Mouse (Mus musculus): ENCODE data around the gene Art2b. TPM values are rescaled to one million over a fixed set of nuclear protein-coding genes. Genes with fewer than 3 reads are reported as not detected.
"Not testable (repeated sequence)": the region's sequence is repeated elsewhere in the genome, so short reads cannot be mapped to it uniquely, and the experiment has no call there.

The Art2b gene
- 0.47 and 0.55 TPM in 2 replicates for polyA plus RNA-seq (2015; fragmentation: Nextera tagmentation; extraction: Ambion mirVana)

DNA sequence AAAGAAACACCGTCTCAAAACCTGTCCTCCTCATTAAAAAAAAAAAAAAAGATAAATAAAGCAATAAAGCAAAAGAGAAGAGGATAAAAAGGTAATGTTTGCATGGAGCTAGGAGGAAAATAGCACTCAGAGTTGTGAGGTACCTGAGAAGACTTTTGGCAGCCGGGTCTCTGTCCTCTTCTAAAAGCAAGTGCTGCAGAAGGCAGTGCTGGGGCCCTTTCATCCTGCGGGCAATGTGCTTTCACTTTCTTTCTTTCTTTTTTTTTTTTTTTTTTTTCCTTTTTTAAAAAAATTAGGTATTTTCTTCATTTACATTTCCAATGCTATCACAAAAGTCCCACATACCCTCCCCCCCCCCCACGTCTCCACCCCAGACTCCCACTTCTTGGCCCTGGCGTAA is at the start of gene Art2b:
Gene Art2b, minus strand, starts transcription at position 193 of the 400 bp plus-strand sequence.
- 82% methylated on average over 5 of the region's 5 CpGs for WGBS
- H3K9ac ChIP-seq, result no peak within 1 kb of the TSS
- no peak for ATAC-seq
- no peaks in the 10 kb centered on the region for H3K4me1 ChIP-seq (replicated peaks)
- no peak within 1 kb of the TSS for H3K4me3 ChIP-seq (replicated peaks)
- H3K27ac ChIP-seq, result no peak within 1 kb of the TSS
- no peaks in the 10 kb centered on the region for H3K9me3 ChIP-seq
- no peaks in the 10 kb centered on the region for H3K27me3 ChIP-seq (replicated peaks)
- H3K36me3 ChIP-seq, result no peaks in the 10 kb centered on the region
- H3K4me2 ChIP-seq (replicated peaks), result no peak within 1 kb of the TSS

DNA sequence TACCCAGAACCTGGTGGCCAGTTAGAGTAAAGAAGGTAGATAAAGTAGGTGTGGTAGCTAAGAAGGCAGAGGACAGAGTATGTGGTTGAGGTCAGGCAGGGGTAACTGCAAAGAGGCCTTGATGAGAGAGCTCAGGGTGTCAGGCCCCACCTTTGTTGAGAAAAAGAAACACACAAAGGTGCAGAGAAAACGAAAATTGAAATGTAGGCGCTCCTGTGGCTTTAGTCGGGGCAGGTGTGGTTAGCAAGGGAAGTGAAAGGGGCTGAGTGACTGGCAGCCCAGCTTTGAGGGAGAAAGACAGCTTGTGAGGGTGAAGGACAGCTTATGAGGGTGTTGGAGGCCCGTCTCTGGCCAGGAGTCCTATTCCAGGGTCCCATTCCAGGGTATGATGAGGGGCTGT is 49.1 kb upstream of the Art2b start:
- H3K9ac ChIP-seq, result no peak overlapping the region
- no peaks in the 10 kb centered on the region for H3K9me3 ChIP-seq
- H3K4me1 ChIP-seq (replicated peaks), result no peaks in the 10 kb centered on the region
- H3K4me2 ChIP-seq (replicated peaks), result no peak overlapping the region
- ATAC-seq, result no peak
- no peaks in the 10 kb centered on the region for H3K36me3 ChIP-seq
- WGBS, result 81% methylated on average over 4 of the region's 4 CpGs
- H3K27me3 ChIP-seq (replicated peaks), result no peaks in the 10 kb centered on the region
- no peak overlapping the region for H3K4me3 ChIP-seq (replicated peaks)
- no peak overlapping the region for H3K27ac ChIP-seq

DNA sequence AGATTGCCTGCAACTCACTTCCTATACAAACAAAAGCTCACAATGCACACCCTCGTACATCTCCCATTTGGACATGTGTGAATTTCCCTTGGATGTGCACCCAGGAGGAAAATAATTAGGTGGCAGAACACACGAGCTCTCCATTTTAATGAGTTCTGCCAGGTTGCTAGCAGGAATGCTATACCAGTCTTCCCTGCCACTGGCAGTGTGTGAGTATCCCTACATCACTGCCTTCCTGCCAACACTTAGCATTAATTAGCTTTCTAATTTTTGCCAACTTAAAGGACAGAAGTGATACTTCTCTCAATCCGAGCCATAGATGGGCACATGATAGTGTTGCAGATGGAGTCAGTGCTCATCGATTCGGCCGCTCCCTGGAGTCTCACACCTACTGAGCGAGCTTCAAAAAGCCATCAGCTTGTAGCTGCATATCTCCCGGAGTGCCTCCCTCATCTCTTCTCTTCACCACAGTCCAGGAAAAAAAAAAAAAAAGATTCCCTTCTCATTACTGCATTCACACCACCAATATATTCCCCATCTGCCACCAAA is 48.3 kb upstream of the Art2b start:
- Histone ChIP-seq H3K9ac (no peak overlapping the region), H3K4me2 (replicated peaks) (no peak overlapping the region), H3K9me3 (no peaks in the 10 kb centered on the region), H3K27ac (no peak overlapping the region), H3K36me3 (no peaks in the 10 kb centered on the region), H3K27me3 (replicated peaks) (no peaks in the 10 kb centered on the region), H3K4me3 (replicated peaks) (no peak overlapping the region), H3K4me1 (replicated peaks) (no peaks in the 10 kb centered on the region)
- 84% methylated on average over 8 of the region's 8 CpGs for WGBS
- ATAC-seq, result no peak

DNA sequence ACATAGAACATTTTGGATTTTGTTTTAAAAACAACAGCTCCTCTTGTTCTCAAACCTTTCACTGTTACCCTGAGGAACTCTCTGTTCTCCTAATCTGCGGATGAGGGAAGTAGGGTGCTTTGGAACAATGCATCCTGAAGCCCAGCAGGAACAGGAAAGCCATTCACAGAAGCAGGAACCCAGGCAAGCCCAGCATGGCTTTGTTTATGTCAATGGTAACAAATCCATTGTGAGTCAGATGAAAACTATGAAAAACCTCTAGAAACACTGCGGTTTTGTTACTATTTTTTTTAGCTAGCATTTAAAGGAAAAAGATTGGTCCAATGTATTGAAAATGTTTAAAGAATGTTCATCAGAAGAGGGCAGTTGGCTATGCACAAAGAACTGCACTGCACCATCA is 43.1 kb upstream of the Art2b start:
- Histone ChIP-seq H3K9ac (no peak overlapping the region), H3K9me3 (no peaks in the 10 kb centered on the region), H3K27ac (no peak overlapping the region), H3K36me3 (no peaks in the 10 kb centered on the region), H3K4me1 (replicated peaks) (no peaks in the 10 kb centered on the region), H3K27me3 (replicated peaks) (no peaks in the 10 kb centered on the region), H3K4me2 (replicated peaks) (no peak overlapping the region), H3K4me3 (replicated peaks) (no peak overlapping the region)
- 56% methylated on average over 2 of the region's 2 CpGs for WGBS
- ATAC-seq, result no peak

DNA sequence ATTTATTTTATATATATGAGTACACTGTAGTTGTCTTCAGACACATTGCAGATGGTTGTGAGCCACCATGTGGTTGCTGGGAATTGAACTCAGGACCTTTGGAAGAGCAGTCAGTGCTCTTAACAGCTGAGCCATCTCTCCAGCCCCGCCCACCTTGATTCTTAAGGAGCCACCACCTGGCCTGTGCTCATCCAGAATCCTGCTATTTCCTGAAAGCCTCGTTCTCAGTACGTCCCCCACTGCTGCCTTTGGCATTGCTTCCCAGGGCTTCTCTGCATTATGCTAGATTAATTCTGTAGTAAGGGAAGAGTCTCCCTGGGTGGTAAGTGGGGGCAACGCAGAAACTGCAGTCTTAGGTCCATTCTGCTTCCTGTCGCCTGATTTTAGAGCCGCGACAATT is 41.8 kb upstream of the Art2b start:
- not testable (repeated sequence) for H3K4me2 ChIP-seq (replicated peaks); H3K27ac ChIP-seq; H3K4me1 ChIP-seq (replicated peaks); H3K4me3 ChIP-seq (replicated peaks); H3K36me3 ChIP-seq; H3K9ac ChIP-seq; H3K27me3 ChIP-seq (replicated peaks); H3K9me3 ChIP-seq; ATAC-seq
- 65% methylated on average over 7 of the region's 7 CpGs for WGBS

DNA sequence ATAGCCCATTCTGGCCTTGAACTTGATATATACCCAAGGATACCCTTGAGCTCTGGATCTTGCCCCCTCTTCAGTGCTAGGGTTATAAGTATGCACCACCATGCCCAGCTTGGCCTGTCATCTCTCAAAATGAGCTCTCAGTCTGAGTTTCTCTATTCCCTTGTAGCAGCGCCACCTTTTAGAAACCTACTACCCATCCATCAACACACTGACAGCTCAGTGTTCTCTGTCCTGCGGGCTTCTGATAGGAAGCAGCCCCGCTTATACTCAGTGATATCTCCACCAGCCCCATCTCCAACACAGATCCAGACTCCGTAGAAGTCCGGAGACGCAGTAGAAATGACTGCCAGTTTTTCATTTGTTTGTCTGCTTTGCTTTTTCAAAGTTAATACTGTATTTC is 38.9 kb upstream of the Art2b start:
- Histone ChIP-seq H3K36me3 (no peaks in the 10 kb centered on the region), H3K4me3 (replicated peaks) (no peak overlapping the region), H3K9ac (no peak overlapping the region), H3K4me2 (replicated peaks) (no peak overlapping the region), H3K27me3 (replicated peaks) (no peaks in the 10 kb centered on the region), H3K9me3 (no peaks in the 10 kb centered on the region), H3K4me1 (replicated peaks) (no peaks in the 10 kb centered on the region), H3K27ac (no peak overlapping the region)
- 57% methylated on average over 6 of the region's 6 CpGs for WGBS
- no peak for ATAC-seq

DNA sequence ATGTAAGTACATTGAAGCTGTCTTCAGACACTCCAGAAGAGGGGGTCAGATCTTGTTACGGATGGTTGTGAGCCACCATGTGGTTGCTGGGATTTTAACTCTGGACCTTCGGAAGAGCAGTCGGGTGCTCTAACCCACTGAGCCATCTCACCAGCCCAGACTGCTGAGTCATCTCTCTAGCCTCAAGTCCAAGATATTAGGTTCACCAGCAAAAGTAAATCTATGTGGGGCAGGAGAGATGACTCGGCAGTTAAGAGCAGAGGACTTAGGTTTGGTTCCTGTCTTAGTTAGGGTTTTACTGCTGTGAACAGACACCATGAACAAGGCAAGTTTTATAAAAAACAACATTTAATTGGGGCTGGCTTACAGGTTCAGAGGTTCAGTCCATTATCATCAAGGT is 36.5 kb upstream of the Art2b start:
- not testable (repeated sequence) for H3K27ac ChIP-seq; ATAC-seq; H3K4me1 ChIP-seq (replicated peaks); H3K9ac ChIP-seq; H3K9me3 ChIP-seq; H3K4me2 ChIP-seq (replicated peaks); H3K27me3 ChIP-seq (replicated peaks); H3K36me3 ChIP-seq; H3K4me3 ChIP-seq (replicated peaks)
- WGBS, result 80% methylated on average over 4 of the region's 4 CpGs

DNA sequence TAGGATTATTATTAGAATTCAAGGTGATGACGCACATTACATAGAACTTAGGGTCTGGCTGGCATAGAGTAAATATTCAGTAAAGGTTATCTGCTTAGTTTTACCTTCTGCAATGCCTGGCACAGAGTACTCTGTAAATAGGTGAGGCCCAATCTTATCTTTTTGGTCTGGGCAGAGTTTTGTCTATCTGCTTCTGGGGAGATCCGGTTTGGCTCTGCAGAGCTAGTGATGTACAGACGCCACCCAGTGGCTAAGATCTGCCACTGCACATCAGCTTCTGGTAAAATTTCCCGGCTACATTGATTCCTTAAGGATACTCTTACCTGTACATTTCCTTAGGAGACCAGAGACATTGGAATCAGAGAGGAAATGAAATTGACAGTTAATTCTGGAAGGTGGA is 35.0 kb upstream of the Art2b start:
- Histone ChIP-seq H3K4me1 (replicated peaks) (no peaks in the 10 kb centered on the region), H3K27me3 (replicated peaks) (no peaks in the 10 kb centered on the region), H3K4me2 (replicated peaks) (no peak overlapping the region), H3K36me3 (no peaks in the 10 kb centered on the region), H3K4me3 (replicated peaks) (no peak overlapping the region), H3K9me3 (no peaks in the 10 kb centered on the region), H3K27ac (no peak overlapping the region), H3K9ac (no peak overlapping the region)
- no peak for ATAC-seq
- WGBS, result 19% methylated on average over 4 of the region's 4 CpGs

DNA sequence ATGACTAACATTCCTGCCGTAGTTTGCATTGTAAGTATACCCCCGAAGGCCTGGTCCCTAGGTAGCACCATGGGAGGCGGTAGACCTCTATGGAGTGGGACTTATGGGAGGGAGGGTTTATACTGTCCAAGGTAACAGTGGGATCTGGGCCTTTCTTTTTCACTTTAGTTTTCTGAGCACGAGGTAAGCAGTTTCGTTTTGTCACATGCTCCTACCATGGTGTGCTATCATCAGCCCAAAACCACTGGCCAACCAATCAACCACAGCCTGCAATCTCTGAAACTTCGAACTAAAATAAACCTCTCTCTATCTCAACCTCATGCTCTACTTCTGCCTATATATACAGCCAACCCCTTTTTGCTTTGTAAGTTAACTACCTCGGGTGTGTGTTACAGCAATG is 32.9 kb upstream of the Art2b start:
- Histone ChIP-seq H3K9me3 (no peaks in the 10 kb centered on the region), H3K4me2 (replicated peaks) (no peak overlapping the region), H3K27me3 (replicated peaks) (no peaks in the 10 kb centered on the region), H3K4me3 (replicated peaks) (no peak overlapping the region), H3K4me1 (replicated peaks) (no peaks in the 10 kb centered on the region), H3K9ac (no peak overlapping the region), H3K27ac (no peak overlapping the region), H3K36me3 (no peaks in the 10 kb centered on the region)
- ATAC-seq, result no peak
- WGBS, result 83% methylated on average over 7 of the region's 7 CpGs

DNA sequence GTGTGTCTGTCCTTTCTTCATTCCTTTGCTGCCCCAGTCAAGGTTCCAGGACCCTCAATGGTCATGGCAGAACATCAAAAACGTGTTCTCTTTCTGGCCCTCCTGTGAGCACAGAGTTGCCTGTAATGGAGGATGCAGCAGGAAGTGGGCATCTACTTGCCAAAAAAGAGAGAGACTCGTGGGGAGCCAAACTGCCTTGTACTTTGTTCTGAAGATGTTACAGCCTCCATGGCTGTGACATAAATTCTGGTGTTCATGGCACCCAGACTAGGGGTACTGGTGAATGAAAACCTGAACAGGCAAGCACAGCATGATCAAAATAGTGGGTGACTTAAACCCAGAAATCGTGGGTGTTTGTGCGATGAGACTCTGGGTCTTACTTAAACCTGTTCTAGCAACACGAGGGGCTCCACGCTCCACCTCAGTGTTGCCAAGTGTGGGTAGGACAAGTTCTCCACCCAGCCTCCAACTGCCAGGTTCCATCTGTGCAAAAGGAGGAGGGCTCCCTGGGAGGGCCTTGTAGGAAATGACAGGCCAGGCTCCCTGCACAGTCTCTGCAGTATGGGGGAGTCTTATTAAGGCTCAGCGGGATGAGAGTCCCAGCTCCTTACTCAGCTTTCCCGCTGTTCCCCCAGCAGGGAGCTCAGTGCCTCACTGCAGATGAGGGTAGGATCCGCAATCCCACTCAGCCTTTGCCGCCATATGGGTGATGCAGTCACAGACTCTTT is 32.2 kb upstream of the Art2b start:
- no peak overlapping the region for H3K4me2 ChIP-seq (replicated peaks)
- no peaks in the 10 kb centered on the region for H3K27me3 ChIP-seq (replicated peaks)
- no peak overlapping the region for H3K4me3 ChIP-seq (replicated peaks)
- ATAC-seq, result no peak
- H3K9me3 ChIP-seq, result no peaks in the 10 kb centered on the region
- H3K4me1 ChIP-seq (replicated peaks), result no peaks in the 10 kb centered on the region
- no peaks in the 10 kb centered on the region for H3K36me3 ChIP-seq
- WGBS, result 74% methylated on average over 10 of the region's 10 CpGs
- H3K27ac ChIP-seq, result no peak overlapping the region
- H3K9ac ChIP-seq, result no peak overlapping the region

DNA sequence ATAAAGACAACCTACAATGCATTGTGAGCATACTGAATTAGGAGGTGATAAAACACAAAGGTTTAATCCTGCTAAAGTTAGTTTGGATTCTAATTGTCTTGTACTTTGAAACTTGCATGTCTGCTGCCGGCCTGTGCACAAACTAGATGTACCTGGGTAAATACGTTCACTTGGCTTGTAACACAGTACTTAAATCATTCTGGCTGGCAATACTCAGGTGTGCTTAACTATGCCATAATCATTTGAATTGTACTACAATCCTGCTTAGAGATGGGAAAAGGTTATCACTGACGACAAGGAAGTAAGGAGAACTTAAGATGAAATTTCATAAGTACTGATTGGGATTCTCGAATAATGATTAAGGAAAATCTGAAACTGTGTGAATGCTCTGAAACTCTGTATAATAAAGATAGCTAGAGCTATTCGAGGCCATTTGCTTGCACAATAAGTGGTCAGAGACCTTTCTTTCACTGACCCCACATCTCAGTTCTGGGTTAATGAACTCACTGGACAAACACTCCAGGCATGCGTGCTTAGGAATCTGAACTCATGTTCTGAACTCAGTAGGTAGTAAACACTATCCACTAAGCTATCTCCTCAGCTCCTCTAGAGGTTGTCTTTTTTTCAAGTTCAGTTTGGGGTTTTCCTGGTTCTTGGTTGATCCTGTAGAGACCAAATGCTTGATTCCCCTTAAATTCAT is 30.9 kb upstream of the Art2b start:
- WGBS, result 55% methylated on average over 6 of the region's 6 CpGs
- no peaks in the 10 kb centered on the region for H3K36me3 ChIP-seq
- H3K4me1 ChIP-seq (replicated peaks), result no peaks in the 10 kb centered on the region
- H3K9ac ChIP-seq, result no peak overlapping the region
- H3K4me2 ChIP-seq (replicated peaks), result no peak overlapping the region
- H3K4me3 ChIP-seq (replicated peaks), result no peak overlapping the region
- ATAC-seq, result peak; percentile 40; the same call in 1 of the 2 replicates
- H3K27ac ChIP-seq, result no peak overlapping the region
- H3K27me3 ChIP-seq (replicated peaks), result no peaks in the 10 kb centered on the region
- H3K9me3 ChIP-seq, result no peaks in the 10 kb centered on the region

DNA sequence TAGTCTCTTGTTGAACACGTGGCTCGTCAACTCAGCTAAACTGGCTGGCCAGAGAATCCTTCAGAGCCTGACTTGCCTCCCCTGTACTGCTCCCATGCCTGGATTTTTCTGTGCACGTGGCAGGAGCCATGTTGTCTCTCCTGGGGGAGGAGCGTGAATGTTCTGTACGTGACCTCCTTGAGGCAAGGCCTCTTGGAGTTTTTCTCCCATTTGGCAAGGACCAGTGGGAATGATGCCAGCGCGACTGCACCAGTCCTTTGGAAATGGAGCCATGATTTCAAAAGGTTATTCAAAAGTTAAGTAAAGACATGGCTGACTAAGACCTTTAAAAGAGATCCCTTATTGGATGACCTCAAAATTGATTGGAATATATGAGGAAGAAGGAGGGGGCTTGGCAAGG is 30.0 kb upstream of the Art2b start:
- no peak for ATAC-seq
- WGBS, result 78% methylated on average over 7 of the region's 7 CpGs
- H3K27ac ChIP-seq, result no peak overlapping the region
- H3K9ac ChIP-seq, result no peak overlapping the region
- no peaks in the 10 kb centered on the region for H3K4me1 ChIP-seq (replicated peaks)
- H3K4me2 ChIP-seq (replicated peaks), result no peak overlapping the region
- no peaks in the 10 kb centered on the region for H3K9me3 ChIP-seq
- no peaks in the 10 kb centered on the region for H3K27me3 ChIP-seq (replicated peaks)
- H3K4me3 ChIP-seq (replicated peaks), result no peak overlapping the region
- no peaks in the 10 kb centered on the region for H3K36me3 ChIP-seq
